Mouse (Mus musculus): ENCODE data around the gene Inca1. TPM values are rescaled to one million over a fixed set of nuclear protein-coding genes. Genes with fewer than 3 reads are reported as not detected.
A peak's percentile ranks its signal among the peaks of the same experiment; 100 is the strongest.

Inca1 gene
- total and polyA plus RNA-seq, 3 experiments: 0.35 to 2.2 TPM; not detected in 1

DNA sequence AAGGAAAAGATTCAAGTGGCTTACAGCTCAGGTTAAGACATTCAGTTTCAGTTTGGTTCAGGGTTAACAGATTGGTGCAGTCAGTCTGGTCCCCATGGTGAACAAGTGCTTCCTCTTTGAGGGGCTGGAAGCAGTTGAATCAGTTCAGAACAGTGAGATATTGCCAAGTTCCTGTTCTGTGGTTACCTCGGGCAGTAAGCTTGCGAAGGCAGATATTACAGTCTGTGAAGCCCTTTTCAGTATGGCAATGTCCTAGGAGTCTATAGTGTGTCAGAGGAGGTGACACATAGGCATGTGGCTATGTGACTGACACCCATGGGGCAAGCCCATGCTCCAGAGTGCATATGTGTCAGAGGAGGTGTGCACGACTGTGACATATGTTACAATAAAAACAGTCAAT is 20.6 kb upstream of the Inca1 start:
- no peaks in the 10 kb centered on the region for H3K79me2 ChIP-seq (ENCODE audit: control insufficient read depth, insufficient read depth, low read length, poor library complexity)
- no peaks in the 10 kb centered on the region for H3K27me3 ChIP-seq (ENCODE audit: control insufficient read depth in 1 of 2, insufficient read depth in 2 of 2, low read length in 2 of 2)
- H3K4me1 ChIP-seq (ENCODE audit: control insufficient read depth in 1 of 2, insufficient read depth in 2 of 2, low read length in 2 of 2): peaks cover 0 to 3% of the 10 kb centered on the region in 2 experiments; a peak in 1 of 4 replicates
- TF ChIP-seq ZNF384 (IDR thresholded peaks at IDR 0.05; ENCODE audit: low read depth, low read length): no peak
- TF ChIP-seq MYC (IDR thresholded peaks at IDR 0.05; ENCODE audit: low read depth, low read length): 0 out of 2 replicates have a peak, but pooled peaks have one; percentile 35
- TF ChIP-seq RCOR1 (IDR thresholded peaks at IDR 0.05; ENCODE audit: low read depth, low read length): peak; percentile 99
- TF ChIP-seq EP300 (IDR thresholded peaks at IDR 0.05; ENCODE audit: low read depth in 1 of 2, low read length in 2 of 2): peak; percentile 65 to 75
- TF ChIP-seq POLR2A (IDR thresholded peaks at IDR 0.05; ENCODE audit: control insufficient read depth in 1 of 2, insufficient read depth in 1 of 2, low read depth in 1 of 2, low read length in 2 of 2, poor library complexity in 1 of 2): no peak
- no peak for TF ChIP-seq MAFK (IDR thresholded peaks at IDR 0.05; ENCODE audit: borderline replicate concordance, low read depth, low read length)
- peak; percentile 56; the same call in 1 of the 2 replicates for TF ChIP-seq TCF12 (IDR thresholded peaks at IDR 0.05; ENCODE audit: low read depth, low read length)
- peak; percentile 65 for TF ChIP-seq TAL1 (IDR thresholded peaks at IDR 0.05; ENCODE audit: low read length)
- no peak for TF ChIP-seq MAZ (IDR thresholded peaks at IDR 0.05; ENCODE audit: low read depth, low read length)
- TF ChIP-seq GATA1 (IDR thresholded peaks at IDR 0.05; ENCODE audit: low read depth, low read length): peak; percentile 63
- peak; percentile 33; the same call in 1 of the 2 replicates for TF ChIP-seq TBP (IDR thresholded peaks at IDR 0.05; ENCODE audit: low read depth, low read length)
- TF ChIP-seq ETS1 (IDR thresholded peaks at IDR 0.05; ENCODE audit: low read depth, low read length): peak; percentile 29; the same call in 1 of the 2 replicates
- H3K27ac ChIP-seq (ENCODE audit: control insufficient read depth, low read depth, low read length): no peak overlapping the region
- H3K4me3 ChIP-seq (ENCODE audit: control insufficient read depth in 1 of 2, insufficient read depth in 1 of 2, low read depth in 2 of 2, low read length in 2 of 2): no peak overlapping the region
- peaks cover 0 to 2% of the 10 kb centered on the region in 2 experiments; a peak in 1 of 4 replicates for H3K36me3 ChIP-seq (ENCODE audit: control insufficient read depth in 1 of 2, insufficient read depth in 2 of 2, low read length in 2 of 2)
- H3K9ac ChIP-seq (ENCODE audit: control insufficient read depth, low read depth, low read length, poor library complexity, severe bottlenecking): no peak overlapping the region
- peak; percentile 93 for DNase-seq (ENCODE audit: low read depth, low spot score)
- H3K9me3 ChIP-seq (replicated peaks; ENCODE audit: insufficient read depth, low read length): no peaks in the 10 kb centered on the region

DNA sequence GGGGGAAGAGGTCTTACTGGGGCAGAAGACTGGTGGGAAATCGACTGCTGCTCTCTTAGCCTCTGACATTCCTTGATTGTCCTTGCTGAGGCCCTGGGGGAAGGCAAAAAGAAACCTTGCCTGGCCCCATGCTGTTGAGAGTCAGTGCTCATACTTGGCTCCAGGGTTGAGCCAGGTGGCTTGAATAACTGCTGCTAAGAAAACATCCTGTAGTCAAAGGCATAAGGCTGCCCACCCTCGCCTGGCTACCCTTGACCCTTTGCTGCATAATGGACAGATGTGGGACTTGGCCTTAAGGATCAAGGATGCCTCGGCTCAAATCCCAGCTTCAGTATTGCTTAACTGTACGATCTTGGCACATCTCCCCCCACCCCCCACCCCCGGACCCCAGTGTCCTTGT is 18.5 kb upstream of the Inca1 start:
- Histone ChIP-seq H3K27me3 (ENCODE audit: control insufficient read depth in 1 of 2, insufficient read depth in 2 of 2, low read length in 2 of 2) (no peaks in the 10 kb centered on the region), H3K4me1 (ENCODE audit: control insufficient read depth in 1 of 2, insufficient read depth in 2 of 2, low read length in 2 of 2) (peaks cover 0 to 3% of the 10 kb centered on the region in 2 experiments; a peak in 1 of 4 replicates), H3K9ac (ENCODE audit: control insufficient read depth, low read depth, low read length, poor library complexity, severe bottlenecking) (no peak overlapping the region), H3K36me3 (ENCODE audit: control insufficient read depth in 1 of 2, insufficient read depth in 2 of 2, low read length in 2 of 2) (peaks cover 0 to 2% of the 10 kb centered on the region in 2 experiments; a peak in 1 of 4 replicates), H3K9me3 (replicated peaks; ENCODE audit: insufficient read depth, low read length) (no peaks in the 10 kb centered on the region), H3K27ac (ENCODE audit: control insufficient read depth, low read depth, low read length) (no peak overlapping the region), H3K4me3 (ENCODE audit: control insufficient read depth in 1 of 2, insufficient read depth in 1 of 2, low read depth in 2 of 2, low read length in 2 of 2) (no peak overlapping the region), H3K79me2 (ENCODE audit: control insufficient read depth, insufficient read depth, low read length, poor library complexity) (no peaks in the 10 kb centered on the region)
- no peak for TF ChIP-seq MAFK (IDR thresholded peaks at IDR 0.05; ENCODE audit: borderline replicate concordance, low read depth, low read length)
- no peak for TF ChIP-seq SIN3A (IDR thresholded peaks at IDR 0.05; ENCODE audit: low read length)
- no peak for TF ChIP-seq MEF2A (IDR thresholded peaks at IDR 0.05; ENCODE audit: extremely low read depth, insufficient replicate concordance, low read depth, low read length, poor library complexity, severe bottlenecking)
- TF ChIP-seq TAL1 (IDR thresholded peaks at IDR 0.05; ENCODE audit: low read length): no peak
- no peak for TF ChIP-seq RCOR1 (IDR thresholded peaks at IDR 0.05; ENCODE audit: low read depth, low read length)
- no peak for DNase-seq (ENCODE audit: low read depth, low spot score)

Measured in MEL (cell line).